Mouse (Mus musculus): ENCODE measurements around the gene Gm10318. TPM values are rescaled to one million over a fixed set of nuclear protein-coding genes. Genes with fewer than 3 reads are reported as not detected.

Gene Gm10318
- not detected in 2 replicates for polyA plus RNA-seq (2012; rRNA removed)

DNA sequence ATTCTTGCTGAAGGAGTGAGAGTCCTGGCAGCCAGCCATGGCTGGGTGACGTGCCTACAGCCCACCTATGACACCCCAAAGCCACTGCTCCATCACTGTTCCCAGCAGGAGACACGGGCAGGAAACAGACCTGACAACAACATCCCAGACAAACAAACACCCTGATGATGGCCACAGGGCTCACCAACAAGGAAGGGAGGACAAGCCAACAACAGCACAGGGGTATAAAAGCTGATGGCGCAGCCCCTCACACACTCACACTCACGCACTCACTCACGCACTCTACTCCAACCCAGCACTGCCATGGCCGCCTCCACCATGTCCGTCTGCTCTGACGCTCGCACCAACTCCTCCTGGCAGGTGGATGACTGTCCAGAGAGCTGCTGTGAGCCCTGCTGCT lies at the start of gene Gm10318:
TSS of gene Gm10318 (plus strand) at position 301 of the 400 bp plus-strand sequence.
- TF ChIP-seq POLR2A (IDR thresholded peaks at IDR 0.05; ENCODE audit: borderline replicate concordance, insufficient read depth, low read length) = no peak
- no peak for TF ChIP-seq CTCF (IDR thresholded peaks at IDR 0.05; ENCODE audit: borderline replicate concordance, insufficient read depth, low read depth, low read length)
- no peak within 1 kb of the TSS for H3K27ac ChIP-seq (ENCODE audit: insufficient read depth, low read length)
- no peak for DNase-seq
- WGBS = 58% methylated on average over 9 of the region's 9 CpGs
- no peaks in the 10 kb centered on the region for H3K27me3 ChIP-seq (ENCODE audit: control insufficient read depth, insufficient read depth, low read length)
- H3K4me3 ChIP-seq (replicated peaks; ENCODE audit: insufficient read depth, low read depth, low read length) = no peak within 1 kb of the TSS
- no peaks in the 10 kb centered on the region for H3K4me1 ChIP-seq (ENCODE audit: control insufficient read depth, insufficient read depth, low read length)

DNA sequence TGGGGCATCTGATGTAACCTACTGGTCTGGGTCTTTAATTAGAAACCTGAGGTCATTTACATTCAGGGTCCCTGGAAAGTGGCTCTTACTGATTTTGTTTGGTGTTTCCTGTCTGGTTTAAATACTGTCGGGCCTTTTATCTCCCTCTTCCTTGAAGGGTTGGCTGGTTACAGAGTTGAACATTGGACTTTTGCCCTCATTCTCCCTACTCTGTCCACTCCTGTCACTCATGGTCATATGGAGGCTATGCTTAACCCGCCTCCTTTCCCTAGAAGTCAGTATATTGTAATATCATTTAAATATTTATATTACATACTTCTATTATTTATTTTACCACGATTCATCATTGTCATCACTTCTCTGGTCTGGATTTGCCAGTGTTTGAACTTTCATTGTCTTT lies 48.6 kb upstream of the Gm10318 start:
- H3K4me3 ChIP-seq (replicated peaks; ENCODE audit: insufficient read depth, low read depth, low read length) = no peak overlapping the region
- WGBS = 75% methylated on average over 3 of the region's 3 CpGs
- TF ChIP-seq CTCF (IDR thresholded peaks at IDR 0.05; ENCODE audit: borderline replicate concordance, insufficient read depth, low read depth, low read length) (no peak), POLR2A (IDR thresholded peaks at IDR 0.05; ENCODE audit: borderline replicate concordance, insufficient read depth, low read length) (no peak)
- no peak for DNase-seq
- no peaks in the 10 kb centered on the region for H3K27me3 ChIP-seq (ENCODE audit: control insufficient read depth, insufficient read depth, low read length)
- H3K4me1 ChIP-seq (ENCODE audit: control insufficient read depth, insufficient read depth, low read length) = no peaks in the 10 kb centered on the region
- no peak overlapping the region for H3K27ac ChIP-seq (ENCODE audit: insufficient read depth, low read length)

DNA sequence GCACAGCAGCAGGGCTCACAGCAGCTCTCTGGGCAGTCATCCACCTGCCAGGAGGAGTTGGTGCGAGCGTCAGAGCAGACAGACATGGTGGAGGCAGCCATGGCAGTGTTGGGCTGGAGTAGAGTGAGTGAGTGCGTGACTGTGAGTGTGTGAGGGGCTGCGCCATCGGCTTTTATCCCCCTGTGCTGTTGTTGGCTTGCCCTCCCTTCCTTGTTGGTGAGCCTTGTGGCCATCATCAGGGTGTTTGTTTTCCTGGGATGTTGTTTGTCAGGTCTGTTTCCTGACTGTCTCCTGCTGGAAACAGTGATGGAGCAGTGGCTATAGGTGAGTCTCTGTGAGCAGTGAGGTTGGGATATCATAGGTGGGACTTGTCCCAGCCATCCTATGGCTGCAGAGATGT lies 40.9 kb upstream of the Gm10318 start, which contains the start of gene Gm9507:
TSS of gene Gm9507 (minus strand) at position 101 of the 400 bp plus-strand sequence.
- 59% methylated on average over 5 of the region's 5 CpGs for whole genome bisulfite sequencing
- Histone ChIP-seq H3K4me3 (replicated peaks; ENCODE audit: insufficient read depth, low read depth, low read length) (no peak within 1 kb of the TSS), H3K27me3 (ENCODE audit: control insufficient read depth, insufficient read depth, low read length) (no peaks in the 10 kb centered on the region), H3K27ac (ENCODE audit: insufficient read depth, low read length) (no peak within 1 kb of the TSS), H3K4me1 (ENCODE audit: control insufficient read depth, insufficient read depth, low read length) (no peaks in the 10 kb centered on the region)
- DNase-seq = no peak
- TF ChIP-seq POLR2A (IDR thresholded peaks at IDR 0.05; ENCODE audit: borderline replicate concordance, insufficient read depth, low read length) (no peak), CTCF (IDR thresholded peaks at IDR 0.05; ENCODE audit: borderline replicate concordance, insufficient read depth, low read depth, low read length) (no peak)

DNA sequence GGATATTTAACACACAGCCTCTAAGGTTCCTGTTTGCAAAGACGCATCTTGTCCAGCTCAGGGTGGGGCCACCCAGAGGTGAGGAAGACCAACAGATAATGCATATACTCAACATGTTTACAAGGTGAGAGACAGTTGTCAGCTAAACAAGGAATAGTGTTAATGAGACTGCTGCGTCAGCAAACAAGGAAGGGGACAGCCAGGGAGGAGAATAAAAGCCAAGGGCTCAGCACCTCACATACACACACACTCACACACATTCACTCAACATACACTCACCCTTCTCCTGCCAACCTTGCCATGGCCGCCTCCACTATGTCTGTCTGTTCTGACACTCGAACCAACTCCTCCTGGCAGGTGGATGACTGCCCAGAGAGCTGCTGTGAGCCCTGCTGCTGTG lies 38.3 kb upstream of the Gm10318 start, which contains the start of gene Gm2696:
TSS of gene Gm2696 (plus strand) at position 301 of the 400 bp plus-strand sequence.
- H3K27ac ChIP-seq (ENCODE audit: insufficient read depth, low read length) = no peak within 1 kb of the TSS
- WGBS = 42% methylated on average over 4 of the region's 4 CpGs
- DNase-seq = no peak
- H3K4me3 ChIP-seq (replicated peaks; ENCODE audit: insufficient read depth, low read depth, low read length) = no peak within 1 kb of the TSS
- no peaks in the 10 kb centered on the region for H3K27me3 ChIP-seq (ENCODE audit: control insufficient read depth, insufficient read depth, low read length)
- TF ChIP-seq POLR2A (IDR thresholded peaks at IDR 0.05; ENCODE audit: borderline replicate concordance, insufficient read depth, low read length) = no peak
- TF ChIP-seq CTCF (IDR thresholded peaks at IDR 0.05; ENCODE audit: borderline replicate concordance, insufficient read depth, low read depth, low read length) = no peak
- no peaks in the 10 kb centered on the region for H3K4me1 ChIP-seq (ENCODE audit: control insufficient read depth, insufficient read depth, low read length)

DNA sequence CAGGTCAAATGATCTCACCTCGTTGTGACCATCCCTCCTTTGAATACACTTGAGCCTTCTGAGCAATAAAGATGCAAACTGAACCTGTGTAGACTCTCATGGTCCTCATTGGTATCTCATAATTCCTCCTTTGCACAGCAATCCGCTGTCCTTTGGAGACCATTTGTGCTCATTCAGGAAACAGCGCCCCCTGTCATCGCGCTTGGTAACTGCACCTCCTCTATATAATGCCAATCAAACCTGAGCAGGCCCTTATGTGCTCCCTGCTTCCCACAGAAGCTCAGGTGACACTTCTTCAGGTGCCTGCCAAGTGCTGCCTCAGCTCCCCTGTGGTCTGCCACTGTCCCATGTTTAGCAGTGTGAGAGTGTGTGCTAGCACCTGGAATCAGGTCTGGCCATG lies 37.1 kb upstream of the Gm10318 start:
- Histone ChIP-seq H3K4me3 (replicated peaks; ENCODE audit: insufficient read depth, low read depth, low read length) (no peak overlapping the region), H3K4me1 (ENCODE audit: control insufficient read depth, insufficient read depth, low read length) (no peaks in the 10 kb centered on the region), H3K27ac (ENCODE audit: insufficient read depth, low read length) (no peak overlapping the region), H3K27me3 (ENCODE audit: control insufficient read depth, insufficient read depth, low read length) (no peaks in the 10 kb centered on the region)
- DNase-seq = no peak
- TF ChIP-seq POLR2A (IDR thresholded peaks at IDR 0.05; ENCODE audit: borderline replicate concordance, insufficient read depth, low read length) = no peak
- 0 out of 2 replicates have a peak, but pooled peaks have one; percentile 5 for TF ChIP-seq CTCF (IDR thresholded peaks at IDR 0.05; ENCODE audit: borderline replicate concordance, insufficient read depth, low read depth, low read length)
- 40% methylated on average over 5 of the region's 5 CpGs for WGBS

DNA sequence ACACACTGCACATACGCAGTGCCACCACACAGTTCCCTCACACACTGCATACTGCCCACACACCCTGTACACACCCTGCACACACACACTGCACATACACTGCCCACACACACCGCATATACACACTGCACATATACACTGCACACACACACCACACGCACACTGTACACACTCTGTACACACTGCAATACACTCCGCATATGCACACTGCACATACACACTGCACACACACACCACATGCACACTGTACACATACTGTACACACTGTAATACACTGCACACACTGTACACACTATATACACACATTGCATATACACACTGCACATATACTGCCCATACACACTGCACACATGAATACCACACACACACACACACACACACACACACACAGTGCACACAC lies 34.1 kb upstream of the Gm10318 start:
- 98% methylated on average over 4 of the region's 4 CpGs for WGBS
- Histone ChIP-seq H3K27ac (ENCODE audit: insufficient read depth, low read length) (no peak overlapping the region), H3K27me3 (ENCODE audit: control insufficient read depth, insufficient read depth, low read length) (no peaks in the 10 kb centered on the region), H3K4me3 (replicated peaks; ENCODE audit: insufficient read depth, low read depth, low read length) (no peak overlapping the region), H3K4me1 (ENCODE audit: control insufficient read depth, insufficient read depth, low read length) (no peaks in the 10 kb centered on the region)
- no peak for DNase-seq
- no peak for TF ChIP-seq POLR2A (IDR thresholded peaks at IDR 0.05; ENCODE audit: borderline replicate concordance, insufficient read depth, low read length)
- TF ChIP-seq CTCF (IDR thresholded peaks at IDR 0.05; ENCODE audit: borderline replicate concordance, insufficient read depth, low read depth, low read length) = no peak

DNA sequence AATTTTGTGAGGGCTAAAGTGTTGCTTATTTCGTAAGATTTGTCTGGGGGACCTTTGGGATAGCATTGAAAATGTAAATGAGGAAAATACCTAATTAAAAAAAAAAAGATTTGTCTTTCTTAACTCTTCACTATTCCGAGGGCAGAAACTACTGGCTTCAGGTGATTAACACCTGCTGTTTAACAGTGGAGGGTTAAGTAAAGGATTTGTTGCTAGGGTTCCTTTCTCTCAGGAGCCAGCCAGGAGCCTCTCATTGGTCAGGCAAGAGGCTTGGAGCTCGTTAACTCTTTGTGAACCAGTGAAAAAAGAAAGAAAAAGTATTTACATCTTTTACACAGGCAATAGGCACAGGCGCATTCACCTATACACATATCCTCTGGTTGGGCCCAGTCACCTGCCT lies 33.5 kb upstream of the Gm10318 start:
- TF ChIP-seq POLR2A (IDR thresholded peaks at IDR 0.05; ENCODE audit: borderline replicate concordance, insufficient read depth, low read length) (no peak), CTCF (IDR thresholded peaks at IDR 0.05; ENCODE audit: borderline replicate concordance, insufficient read depth, low read depth, low read length) (no peak)
- Histone ChIP-seq H3K4me3 (replicated peaks; ENCODE audit: insufficient read depth, low read depth, low read length) (no peak overlapping the region), H3K27me3 (ENCODE audit: control insufficient read depth, insufficient read depth, low read length) (no peaks in the 10 kb centered on the region), H3K4me1 (ENCODE audit: control insufficient read depth, insufficient read depth, low read length) (no peaks in the 10 kb centered on the region), H3K27ac (ENCODE audit: insufficient read depth, low read length) (no peak overlapping the region)
- DNase-seq = no peak
- 53% methylated on average over 4 of the region's 4 CpGs for WGBS

DNA sequence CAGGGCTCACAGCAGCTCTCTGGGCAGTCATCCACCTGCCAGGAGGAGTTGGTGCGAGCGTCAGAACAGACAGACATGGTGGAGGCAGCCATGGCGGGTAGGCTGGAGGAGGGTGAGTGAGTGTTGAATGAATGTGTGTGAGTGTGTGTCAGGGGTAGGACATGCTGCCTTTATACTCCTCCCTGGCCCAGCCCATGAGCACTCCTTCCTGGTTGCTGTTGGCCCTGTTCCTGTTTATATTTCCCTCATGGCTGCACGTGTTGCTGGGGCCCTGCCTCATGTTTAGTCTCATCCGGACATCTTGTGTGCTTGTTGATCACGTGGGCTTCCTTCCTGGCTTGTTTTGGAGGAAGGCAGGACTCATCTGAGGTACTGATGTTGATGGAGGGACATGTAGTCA lies 25.7 kb upstream of the Gm10318 start, which contains the start of gene Krtap10-4:
TSS of gene Krtap10-4 (minus strand) at position 145 of the 400 bp plus-strand sequence.
- Histone ChIP-seq H3K4me1 (ENCODE audit: control insufficient read depth, insufficient read depth, low read length) (no peaks in the 10 kb centered on the region), H3K27ac (ENCODE audit: insufficient read depth, low read length) (no peak within 1 kb of the TSS), H3K4me3 (replicated peaks; ENCODE audit: insufficient read depth, low read depth, low read length) (no peak within 1 kb of the TSS), H3K27me3 (ENCODE audit: control insufficient read depth, insufficient read depth, low read length) (no peaks in the 10 kb centered on the region)
- DNase-seq = no peak
- 52% methylated on average over 6 of the region's 6 CpGs for WGBS
- no peak for TF ChIP-seq CTCF (IDR thresholded peaks at IDR 0.05; ENCODE audit: borderline replicate concordance, insufficient read depth, low read depth, low read length)
- no peak for TF ChIP-seq POLR2A (IDR thresholded peaks at IDR 0.05; ENCODE audit: borderline replicate concordance, insufficient read depth, low read length)
